Mouse (Mus musculus) retina, adult 2 months (tissue): ENCODE data around the gene Ptgds.
A peak's percentile ranks its signal among the peaks of the same experiment; 100 is the strongest.

ENCODE experiments used
- DNase-seq: peaks from one replicate; pipeline ENCODE4 v3.0.0-alpha.2; 2012; ENCODE audit warnings: low read depth, low spot score

Gene Ptgds

GRCm38 (mm10) chr2:25469969-25470368, at the start of gene Ptgds:
Ptgds (minus strand) TSS chr2:25470046.
- DNase-seq = no peak

DNA sequence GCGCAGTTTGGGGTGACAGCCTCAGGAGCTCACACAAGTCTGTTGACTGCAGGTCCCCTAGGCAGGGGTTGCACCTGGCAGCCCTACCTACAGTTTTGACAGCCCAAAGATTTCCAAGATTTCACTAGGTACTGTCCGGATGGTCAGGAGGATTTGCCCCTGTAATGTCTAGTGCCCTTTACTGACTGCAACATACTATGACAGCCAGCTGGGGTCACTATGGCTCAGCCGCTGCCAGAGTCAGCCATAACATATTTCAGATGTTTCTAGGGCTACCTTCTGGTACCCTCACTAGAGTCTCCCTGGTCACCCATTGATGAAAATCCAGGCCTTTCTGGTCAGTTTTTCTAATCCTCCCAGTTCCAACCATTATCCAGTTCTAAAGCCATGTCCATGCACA, 40.1 kb upstream of the Ptgds start:
- no peak for DNase-seq

DNA sequence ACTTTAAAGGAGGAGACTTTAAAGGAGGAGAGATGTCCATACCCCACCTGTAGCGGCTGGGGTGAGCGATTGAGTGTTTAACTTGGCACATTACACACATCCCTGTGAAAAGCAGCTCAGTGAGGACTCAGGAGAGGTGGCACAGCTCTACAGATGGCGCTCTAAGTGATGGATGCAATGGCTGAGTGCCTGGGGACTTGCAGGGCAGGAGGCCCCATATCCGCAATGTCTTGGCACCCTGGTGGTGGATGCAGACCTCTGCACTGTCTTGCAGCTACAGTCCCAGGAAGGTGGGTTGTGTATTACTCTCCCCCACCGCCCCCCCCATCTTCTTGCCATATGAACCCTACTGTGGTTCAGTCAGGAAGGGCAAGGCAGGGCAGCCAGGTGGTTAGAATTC, 37.1 kb upstream of the Ptgds start:
- DNase-seq = no peak

DNA sequence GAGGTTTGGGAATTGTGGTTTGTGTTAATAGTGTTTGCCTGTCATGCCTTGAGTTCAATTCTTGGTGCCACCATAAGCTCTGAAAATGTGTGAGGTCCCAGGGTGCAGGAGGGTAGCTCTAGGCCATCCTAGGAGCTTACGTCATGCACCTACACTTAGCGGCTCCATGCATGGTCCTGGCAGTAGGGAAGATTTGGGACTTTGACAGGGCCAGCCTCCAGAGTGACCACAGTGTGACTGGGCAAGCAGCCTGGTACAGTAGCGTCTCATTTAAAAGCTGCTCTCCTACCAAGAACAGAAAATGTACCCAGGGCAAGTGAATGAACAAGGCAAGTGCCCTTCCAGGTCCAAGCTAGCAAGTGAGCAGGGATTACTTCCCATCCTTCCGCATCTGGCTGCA, 36.0 kb upstream of the Ptgds start:
- DNase-seq = no peak

DNA sequence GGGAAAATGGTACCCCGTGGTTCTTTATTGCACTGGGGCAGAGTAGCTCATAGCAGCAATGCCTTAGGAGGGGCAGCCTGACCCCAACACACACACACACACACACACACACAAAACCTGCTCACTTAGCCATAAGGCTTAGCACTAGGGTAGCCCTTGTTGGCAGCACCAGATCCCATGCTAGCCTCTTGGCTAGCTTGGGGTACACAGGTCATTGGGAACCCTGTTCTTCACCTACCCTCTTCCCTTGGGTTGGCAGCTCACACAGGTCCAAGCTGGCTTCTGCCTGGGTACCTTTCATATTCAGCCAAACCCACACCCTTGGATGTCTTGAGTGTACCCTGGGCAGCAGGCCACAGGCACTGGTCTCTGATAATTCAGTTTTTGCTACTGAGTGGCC, 35.2 kb upstream of the Ptgds start:
- DNase-seq = no peak

DNA sequence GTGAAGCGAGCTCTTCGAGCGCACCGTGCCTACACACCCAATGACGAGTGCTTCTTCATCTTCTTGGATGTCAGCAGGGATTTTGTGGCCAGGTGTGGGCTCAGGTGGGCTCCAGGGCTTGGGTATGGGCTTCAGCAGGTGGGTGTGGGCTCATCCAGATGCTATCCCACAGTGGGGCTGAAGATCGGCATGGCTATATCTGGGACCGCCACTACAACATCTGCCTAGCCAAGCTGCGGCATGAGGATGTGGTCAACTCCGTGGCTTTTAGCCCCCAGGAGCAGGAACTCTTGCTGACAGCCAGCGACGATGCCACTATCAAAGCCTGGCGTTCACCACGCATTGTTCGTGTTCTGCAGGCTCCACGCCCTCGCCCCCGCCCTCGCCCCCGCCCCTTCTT, 34.7 kb upstream of the Ptgds start:
- no peak for DNase-seq

- no peak for DNase-seq
These were observed 32.9 kb upstream of the Ptgds start for GRCm38 (mm10) chr2:25502726-25503125.

- DNase-seq = no peak
These were observed 32.0 kb upstream of the Ptgds start, which contains the start of gene C8g for GRCm38 (mm10) chr2:25501593-25502486. C8g (minus strand) TSS chr2:25501719.

GRCm38 (mm10) chr2:25500576-25501405, 30.9 kb upstream of the Ptgds start, which contains the start of gene Fbxw5:
Fbxw5 (plus strand) TSS chr2:25500750.
- peak; percentile 83 for DNase-seq

DNA sequence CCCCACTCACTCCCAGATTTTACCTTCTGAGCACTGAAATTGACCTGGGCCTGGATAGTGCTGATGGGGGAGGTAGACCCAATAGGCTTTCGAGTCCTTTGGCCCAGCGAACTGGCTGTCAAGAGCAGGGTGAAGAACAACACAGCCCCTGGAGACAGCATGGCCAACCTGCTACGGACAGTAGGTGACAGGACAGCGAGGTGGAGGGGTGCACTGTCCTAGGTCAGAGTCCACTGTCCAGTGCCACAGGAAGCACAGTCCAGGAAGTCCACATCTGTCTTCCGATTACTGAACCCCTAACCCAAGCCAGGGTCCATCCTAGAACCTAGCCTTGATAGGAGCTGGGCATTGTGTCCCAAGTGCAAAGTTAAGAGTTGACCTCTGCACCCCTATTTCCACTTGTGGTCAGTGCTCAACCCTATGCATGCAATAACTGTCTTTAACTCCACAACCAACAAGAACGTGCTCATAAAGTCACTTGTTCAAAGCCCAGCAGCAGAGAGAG, 30.3 kb upstream of the Ptgds start:
- DNase-seq = no peak

GRCm38 (mm10) chr2:25498622-25499478, 29.0 kb upstream of the Ptgds start:
- no peak for DNase-seq

DNA sequence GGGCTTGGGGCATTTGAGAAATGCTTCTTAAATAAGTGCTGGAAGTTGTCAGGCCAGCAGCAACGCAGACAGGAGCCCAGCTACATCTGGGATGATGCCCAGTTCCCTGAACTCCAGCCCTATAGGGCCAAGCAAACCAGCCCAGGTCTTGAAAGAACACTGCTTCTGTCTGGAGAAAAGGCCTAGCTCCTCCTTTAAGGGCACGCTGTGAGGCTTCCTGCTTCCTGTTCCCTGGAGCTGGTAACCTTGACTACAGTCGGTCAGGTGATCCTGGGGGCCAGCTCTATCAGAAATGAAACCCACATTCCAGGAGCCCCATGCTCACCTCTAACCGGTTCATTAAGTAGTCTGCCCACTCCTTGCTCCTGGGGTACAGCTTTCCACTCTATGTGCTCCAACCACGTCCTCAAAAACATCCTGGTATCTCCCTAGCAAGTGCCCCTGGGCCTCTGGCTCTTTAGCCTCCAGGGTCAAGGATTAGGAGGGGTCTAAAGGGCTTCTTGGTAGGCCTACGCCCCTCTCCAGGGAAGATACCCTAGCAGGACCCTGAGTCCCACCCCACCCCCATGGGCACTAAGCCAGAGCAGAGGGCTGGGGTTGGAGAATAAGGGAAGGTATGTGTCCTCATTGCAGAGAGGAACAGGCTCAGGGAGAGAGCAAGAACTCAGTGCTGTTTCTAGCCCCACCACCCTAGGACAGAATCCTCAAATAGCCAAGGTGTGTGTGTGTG, 28.2 kb upstream of the Ptgds start:
- no peak for DNase-seq

DNA sequence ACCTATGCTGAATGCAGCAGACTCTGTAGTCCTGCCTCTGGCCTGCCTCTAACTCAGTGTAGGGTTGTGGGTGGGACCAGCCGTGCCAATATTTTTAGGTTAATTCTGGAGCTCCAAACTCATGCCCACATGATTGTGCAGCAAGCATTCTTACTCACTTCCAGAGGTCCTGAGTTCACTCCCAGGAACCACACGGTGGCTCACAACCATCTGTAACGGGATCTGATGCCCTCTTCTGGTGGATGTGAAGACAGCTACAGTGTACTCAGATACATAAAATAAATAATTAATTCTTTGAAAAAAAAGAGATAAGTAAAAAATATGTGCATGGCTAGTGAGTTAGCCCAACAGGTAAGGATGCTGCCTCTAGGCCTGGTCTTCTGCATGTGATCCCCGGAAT, 26.6 kb upstream of the Ptgds start:
- no peak for DNase-seq

GRCm38 (mm10) chr2:25493476-25493961, 23.7 kb upstream of the Ptgds start, which contains the start of gene Lcn12:
Lcn12 (minus strand) TSS chr2:25493911.
- DNase-seq = no peak

DNA sequence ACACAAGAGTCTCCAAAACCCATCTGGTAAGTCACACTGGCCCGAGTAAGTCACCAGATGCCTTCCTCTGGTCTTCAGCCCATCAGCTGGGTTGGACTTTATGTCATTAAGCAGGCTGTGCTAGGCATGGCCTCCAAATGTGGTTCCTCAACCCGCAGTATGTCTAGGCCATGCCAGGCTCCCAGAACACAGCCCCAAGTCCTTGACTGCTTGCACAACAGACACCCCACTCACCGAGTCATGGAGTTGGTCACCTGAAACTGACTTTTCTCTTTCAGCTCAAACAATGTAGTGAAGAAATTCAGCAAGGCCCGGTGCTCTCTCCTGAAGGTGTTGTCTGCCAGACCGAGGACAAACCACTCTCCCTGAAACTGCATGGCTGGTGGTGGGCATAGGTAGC, 23.1 kb upstream of the Ptgds start:
- no peak for DNase-seq

- no peak for DNase-seq
These were observed 18.8 kb upstream of the Ptgds start for GRCm38 (mm10) chr2:25488671-25489068.

- DNase-seq = no peak
These were observed 18.3 kb upstream of the Ptgds start for GRCm38 (mm10) chr2:25487965-25488670.

DNA sequence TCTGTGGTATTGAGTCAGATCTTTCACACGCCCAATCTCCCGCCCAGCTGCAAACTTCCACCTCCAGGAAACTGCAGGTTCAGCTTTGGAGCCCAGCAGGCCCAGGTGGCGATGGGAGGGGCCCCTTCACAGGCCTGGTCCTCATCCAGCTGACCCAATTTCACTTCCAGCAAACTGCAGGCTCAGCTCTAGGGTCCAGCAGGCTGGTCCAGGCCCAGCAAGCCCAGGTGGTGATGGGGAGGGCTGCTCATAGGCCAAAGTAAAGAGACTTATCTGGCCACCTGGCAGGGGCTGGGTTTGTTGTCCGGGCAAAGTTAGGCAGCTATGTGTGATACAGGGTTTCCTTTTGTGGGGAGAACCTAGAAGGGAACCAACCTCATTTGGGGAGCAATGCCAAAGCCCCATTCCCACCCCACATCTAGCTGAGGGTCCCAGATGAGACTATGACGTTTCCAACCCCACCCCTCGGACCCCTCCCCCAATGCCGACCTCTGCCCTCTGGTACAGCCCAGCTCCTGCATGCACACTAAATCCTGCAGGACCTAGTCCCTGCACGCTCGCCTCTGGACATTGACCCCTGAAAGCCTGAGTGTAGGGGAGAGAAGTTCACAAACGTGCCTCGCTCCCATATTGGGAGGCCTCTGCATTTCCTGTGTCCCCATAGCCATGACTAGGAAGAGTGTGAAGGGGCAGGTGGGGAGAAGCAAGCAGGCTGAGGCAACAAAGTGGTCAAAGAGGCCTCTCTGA, 15.2 kb upstream of the Ptgds start:
- no peak for DNase-seq

GRCm38 (mm10) chr2:25482969-25483368, 13.1 kb upstream of the Ptgds start:
- no peak for DNase-seq
